Mouse (Mus musculus) heart, embryonic 16.5 days (tissue): Measurements from ENCODE around the gene Dixdc1. TPM values are rescaled to one million over a fixed set of nuclear protein-coding genes. Genes with fewer than 3 reads are reported as not detected.

ENCODE experiments used
- ATAC-seq: fragments of 200-750 bp; cut with Nextera tagmentation; replicated peaks from 2 replicates; pipeline ENCODE4 v1.8.0; 2017; ENCODE audit warnings: moderate number of reproducible peaks; ENCODE audit not compliant: insufficient read depth, low FRiP score; ENCODE audit errors: extremely low read depth
- H3K27ac ChIP-seq: fragments of 300-500 bp; sonication (generic); 2 replicates; pipeline ENCODE4 v1.5.1; 2014; ENCODE audit warnings: mild to moderate bottlenecking, low read length, control low read depth, moderate library complexity
- H3K27me3 ChIP-seq: fragments of 300-500 bp; sonication (generic); 2 replicates; pipeline ENCODE4 v1.6.1; 2014; ENCODE audit warnings: low read length, mixed read lengths; ENCODE audit not compliant: control insufficient read depth, insufficient read depth
- H3K36me3 ChIP-seq: fragments of 300-500 bp; sonication (generic); 2 replicates; pipeline ENCODE4 v1.6.1; 2014; ENCODE audit not compliant: control insufficient read depth, insufficient read depth
- H3K4me1 ChIP-seq: fragments of 300-500 bp; sonication (generic); 2 replicates; pipeline ENCODE4 v1.6.1; 2014; ENCODE audit warnings: low read length, mixed read lengths; ENCODE audit not compliant: control insufficient read depth, insufficient read depth
- H3K4me2 ChIP-seq: fragments of 300-500 bp; sonication (generic); 2 replicates; pipeline ENCODE4 v1.6.1; 2014; ENCODE audit warnings: low read depth, mild to moderate bottlenecking, control low read depth, low read length
- H3K4me3 ChIP-seq: fragments of 300-500 bp; sonication (generic); 2 replicates; pipeline ENCODE4 v1.5.1; 2014; ENCODE audit warnings: mild to moderate bottlenecking, control low read depth, low read length
- H3K9ac ChIP-seq: fragments of 300-500 bp; sonication (generic); 2 replicates; pipeline ENCODE4 v1.6.1; 2014; ENCODE audit warnings: low read length, control low read depth
- H3K9me3 ChIP-seq: fragments of 300-500 bp; sonication (generic); replicated peaks from 2 replicates; pipeline ENCODE4 v1.6.1; 2016; ENCODE audit warnings: low read length; ENCODE audit not compliant: control insufficient read depth
- WGBS: fragments of 180-500 bp; shearing (Covaris S2); extraction: QIAGEN DNeasy Blood & Tissue Kit; methylation state at CpG from one replicate; pipeline ENCODE4 v1.1.7; 2014; 5-methylcytosine and 5-hydroxymethylcytosine counted together
- polyA plus RNA-seq: library from polyadenylated mRNA; unstranded; fragments of >200 nt; fragmentation: Nextera tagmentation; extraction: Ambion mirVana; gene quantifications from 2 replicates; pipeline ENCODE4 v1.2.1, GENCODE M21; 2015

Gene Dixdc1
- polyA plus RNA-seq, 1 experiment from 2014 or later, result 8.6 TPM

- H3K4me3 ChIP-seq, result no peak overlapping the region
- no peaks in the 10 kb centered on the region for H3K36me3 ChIP-seq
- ATAC-seq, result no peak
- no peak overlapping the region for H3K27ac ChIP-seq
- 48% methylated on average over 4 of the region's 4 CpGs for WGBS
- H3K9me3 ChIP-seq, result no peaks in the 10 kb centered on the region
- no peak overlapping the region for H3K9ac ChIP-seq
- no peaks in the 10 kb centered on the region for H3K27me3 ChIP-seq
- H3K4me2 ChIP-seq, result no peak overlapping the region
- H3K4me1 ChIP-seq, result peaks cover 18% of the 10 kb centered on the region
Observed at GRCm38 (mm10) chr9:50718878-50719277, 20.4 kb downstream of the Dixdc1 start.

- H3K9ac ChIP-seq, result no peak overlapping the region
- H3K4me1 ChIP-seq, result no peaks in the 10 kb centered on the region
- H3K4me2 ChIP-seq, result no peak overlapping the region
- H3K9me3 ChIP-seq, result no peaks in the 10 kb centered on the region
- no peaks in the 10 kb centered on the region for H3K36me3 ChIP-seq
- no peaks in the 10 kb centered on the region for H3K27me3 ChIP-seq
- WGBS, result 44% methylated on average over 4 of the region's 4 CpGs
- no peak overlapping the region for H3K27ac ChIP-seq
- ATAC-seq, result no peak
- no peak overlapping the region for H3K4me3 ChIP-seq
Observed at GRCm38 (mm10) chr9:50714188-50714587, 25.1 kb downstream of the Dixdc1 start.

- Histone ChIP-seq H3K4me1 (no peaks in the 10 kb centered on the region), H3K27ac (no peak overlapping the region), H3K9me3 (no peaks in the 10 kb centered on the region), H3K27me3 (no peaks in the 10 kb centered on the region), H3K4me3 (no peak overlapping the region), H3K36me3 (no peaks in the 10 kb centered on the region), H3K4me2 (no peak overlapping the region), H3K9ac (no peak overlapping the region)
- 77% methylated on average over 4 of the region's 4 CpGs for WGBS
- ATAC-seq, result no peak
Observed at GRCm38 (mm10) chr9:50711337-50711736, 28.0 kb downstream of the Dixdc1 start.

GRCm38 (mm10) chr9:50709108-50709507, 30.2 kb downstream of the Dixdc1 start:
- no peaks in the 10 kb centered on the region for H3K4me1 ChIP-seq
- no peaks in the 10 kb centered on the region for H3K36me3 ChIP-seq
- no peak overlapping the region for H3K9ac ChIP-seq
- WGBS, result 20% methylated on average over 2 of the region's 2 CpGs
- no peak overlapping the region for H3K4me2 ChIP-seq
- ATAC-seq, result no peak
- no peak overlapping the region for H3K27ac ChIP-seq
- no peaks in the 10 kb centered on the region for H3K27me3 ChIP-seq
- H3K4me3 ChIP-seq, result no peak overlapping the region
- H3K9me3 ChIP-seq, result no peaks in the 10 kb centered on the region

GRCm38 (mm10) chr9:50704907-50705306, 34.4 kb downstream of the Dixdc1 start:
- no peak overlapping the region for H3K4me2 ChIP-seq
- H3K9ac ChIP-seq, result no peak overlapping the region
- peaks cover 6% of the 10 kb centered on the region; the same call in 1 of the 2 replicates for H3K36me3 ChIP-seq
- 71% methylated on average over 6 of the region's 6 CpGs for WGBS
- H3K4me3 ChIP-seq, result no peak overlapping the region
- no peaks in the 10 kb centered on the region for H3K27me3 ChIP-seq
- no peak overlapping the region for H3K27ac ChIP-seq
- ATAC-seq, result no peak
- H3K9me3 ChIP-seq, result no peaks in the 10 kb centered on the region
- no peaks in the 10 kb centered on the region; the same call in 1 of the 2 replicates for H3K4me1 ChIP-seq

GRCm38 (mm10) chr9:50700921-50701691, 38.2 kb downstream of the Dixdc1 start:
- Histone ChIP-seq H3K36me3 (peaks cover 6% of the 10 kb centered on the region; the same call in 1 of the 2 replicates), H3K4me2 (no peak overlapping the region), H3K27me3 (no peaks in the 10 kb centered on the region; the same call in none of the 2 replicates), H3K27ac (0 out of 2 replicates have a peak overlapping the region, but pooled peaks have one; percentile 32), H3K4me3 (no peak overlapping the region), H3K9me3 (no peaks in the 10 kb centered on the region), H3K9ac (no peak overlapping the region), H3K4me1 (peaks cover 18% of the 10 kb centered on the region)
- WGBS, result 54% methylated on average over 11 of the region's 11 CpGs
- ATAC-seq, result peak; percentile 56

- Histone ChIP-seq H3K36me3 (peaks cover 6% of the 10 kb centered on the region; the same call in 1 of the 2 replicates), H3K4me1 (peaks cover 18% of the 10 kb centered on the region), H3K9ac (peak overlapping the region; percentile 74), H3K27ac (no peak overlapping the region), H3K4me2 (peak overlapping the region; percentile 100), H3K9me3 (no peaks in the 10 kb centered on the region), H3K27me3 (no peaks in the 10 kb centered on the region; the same call in none of the 2 replicates), H3K4me3 (peak overlapping the region; percentile 68)
- ATAC-seq, result 0 out of 2 replicates have a peak, but pooled peaks have one; percentile 37
- WGBS, result under 1% methylated on average over 60 of the region's 70 CpGs
Observed at GRCm38 (mm10) chr9:50698418-50699409, 40.6 kb downstream of the Dixdc1 start.

- Histone ChIP-seq H3K9ac (0 out of 2 replicates have a peak overlapping the region, but pooled peaks have one; percentile 42), H3K36me3 (peaks cover 6% of the 10 kb centered on the region; the same call in 1 of the 2 replicates), H3K4me3 (peak overlapping the region; percentile 45), H3K4me2 (peak overlapping the region; percentile 100), H3K9me3 (no peaks in the 10 kb centered on the region), H3K27me3 (no peaks in the 10 kb centered on the region; the same call in none of the 2 replicates), H3K4me1 (peaks cover 18% of the 10 kb centered on the region), H3K27ac (no peak overlapping the region)
- ATAC-seq, result peak; percentile 61
- under 1% methylated on average over 12 of the region's 12 CpGs for WGBS
Observed at GRCm38 (mm10) chr9:50697706-50698041, 41.6 kb downstream of the Dixdc1 start.
